Mouse (Mus musculus): ENCODE measurements at regions not wholly inside any gene's neighbourhood (a gene's known extent, or its start where the extent isn't known, plus 50 kb on each side); places are given as distances from the start of the nearest gene placed in this dataset.

- no peak for TF ChIP-seq CTCF (IDR thresholded peaks at IDR 0.05; ENCODE audit: low read depth)
- no peak for TF ChIP-seq EP300 (IDR thresholded peaks at IDR 0.05; ENCODE audit: low read depth)
Observed at GRCm38 (mm10) chr5:53409740-53410139, 56.2 kb upstream of the Rbpj start.

All from liver, postnatal 0 days (tissue).